Mouse (Mus musculus): ENCODE results near the gene Igf2bp3. TPM values are rescaled to one million over a fixed set of nuclear protein-coding genes. Genes with fewer than 3 reads are reported as not detected.

The Igf2bp3 gene
- polyA plus RNA-seq, 1 experiment from 2014 or later, result 40.7 TPM

GRCm38 (mm10) chr6:49118446-49118845 lies 96.3 kb downstream of the Igf2bp3 start:
- H3K36me3 ChIP-seq (ENCODE audit: control insufficient read depth, insufficient read depth, low read length), result 0 out of 2 replicates have a peak, but pooled peaks cover 2% of the 10 kb centered on the region
- no peak for TF ChIP-seq EP300 (optimal IDR thresholded peaks at IDR 0.05)
- no peak for TF ChIP-seq CTCF (IDR thresholded peaks at IDR 0.05; ENCODE audit: low read depth)
- H3K9ac ChIP-seq (ENCODE audit: low read length), result no peak overlapping the region
- H3K27ac ChIP-seq (replicated peaks), result no peak overlapping the region
- H3K9me3 ChIP-seq (ENCODE audit: control insufficient read depth, low read length), result no peaks in the 10 kb centered on the region
- no peak for ATAC-seq (ENCODE audit: low FRiP score, low TSS enrichment)
- no peaks in the 10 kb centered on the region for H3K4me1 ChIP-seq (replicated peaks; ENCODE audit: control insufficient read depth, insufficient read depth)
- H3K4me3 ChIP-seq (ENCODE audit: low read depth, low read length), result no peak overlapping the region
- WGBS, result 66% methylated on average over 8 of the region's 8 CpGs
- no peak for DNase-seq (ENCODE audit: low spot score)
- H3K27me3 ChIP-seq (ENCODE audit: control insufficient read depth, insufficient read depth, low read length), result no peaks in the 10 kb centered on the region
- H3K4me2 ChIP-seq (replicated peaks; ENCODE audit: low read depth), result no peak overlapping the region

- 87% methylated on average over 8 of the region's 8 CpGs for WGBS
- Histone ChIP-seq H3K27ac (replicated peaks) (no peak overlapping the region), H3K4me1 (replicated peaks; ENCODE audit: control insufficient read depth, insufficient read depth) (no peaks in the 10 kb centered on the region), H3K4me2 (replicated peaks; ENCODE audit: low read depth) (no peak overlapping the region), H3K36me3 (ENCODE audit: control insufficient read depth, insufficient read depth, low read length) (0 out of 2 replicates have a peak, but pooled peaks cover 2% of the 10 kb centered on the region), H3K9ac (ENCODE audit: low read length) (no peak overlapping the region), H3K27me3 (ENCODE audit: control insufficient read depth, insufficient read depth, low read length) (no peaks in the 10 kb centered on the region), H3K4me3 (ENCODE audit: low read depth, low read length) (no peak overlapping the region), H3K9me3 (ENCODE audit: control insufficient read depth, low read length) (no peaks in the 10 kb centered on the region)
- ATAC-seq (ENCODE audit: low FRiP score, low TSS enrichment), result no peak
- DNase-seq (ENCODE audit: low spot score), result no peak
- TF ChIP-seq CTCF (IDR thresholded peaks at IDR 0.05; ENCODE audit: low read depth), result no peak
- TF ChIP-seq EP300 (optimal IDR thresholded peaks at IDR 0.05), result no peak
Measured at GRCm38 (mm10) chr6:49116241-49116640, 98.5 kb downstream of the Igf2bp3 start.

DNA sequence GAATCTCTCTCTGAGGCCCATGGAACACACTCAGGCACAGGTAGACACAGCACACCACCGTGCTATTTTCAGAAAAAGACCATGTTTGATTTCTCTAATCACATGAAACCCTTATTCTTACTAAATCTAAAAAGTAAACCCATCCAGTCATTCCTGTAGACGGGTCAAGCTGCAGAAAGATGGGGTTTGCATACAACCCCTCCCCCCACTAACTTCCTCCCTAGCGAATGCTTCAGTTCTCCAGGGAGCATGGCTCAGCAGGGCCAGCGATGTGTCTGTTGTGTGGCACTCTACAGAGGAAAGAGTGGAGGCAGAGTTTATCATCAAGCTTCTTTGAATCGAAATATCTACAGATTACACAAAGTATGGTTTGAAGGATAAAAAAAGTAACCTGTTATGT lies 99.2 kb downstream of the Igf2bp3 start:
- H3K27ac ChIP-seq (replicated peaks), result no peak overlapping the region
- H3K4me2 ChIP-seq (replicated peaks; ENCODE audit: low read depth), result no peak overlapping the region
- H3K9ac ChIP-seq (ENCODE audit: low read length), result no peak overlapping the region
- no peaks in the 10 kb centered on the region for H3K9me3 ChIP-seq (ENCODE audit: control insufficient read depth, low read length)
- WGBS, result 82% methylated on average over 5 of the region's 5 CpGs
- ATAC-seq (ENCODE audit: low FRiP score, low TSS enrichment) (no peak), DNase-seq (ENCODE audit: low spot score) (no peak)
- H3K4me1 ChIP-seq (replicated peaks; ENCODE audit: control insufficient read depth, insufficient read depth), result no peaks in the 10 kb centered on the region
- TF ChIP-seq CTCF (IDR thresholded peaks at IDR 0.05; ENCODE audit: low read depth) (no peak), EP300 (optimal IDR thresholded peaks at IDR 0.05) (no peak)
- H3K36me3 ChIP-seq (ENCODE audit: control insufficient read depth, insufficient read depth, low read length), result 0 out of 2 replicates have a peak, but pooled peaks cover 2% of the 10 kb centered on the region
- H3K4me3 ChIP-seq (ENCODE audit: low read depth, low read length), result no peak overlapping the region
- H3K27me3 ChIP-seq (ENCODE audit: control insufficient read depth, insufficient read depth, low read length), result no peaks in the 10 kb centered on the region

- no peaks in the 10 kb centered on the region for H3K9me3 ChIP-seq (ENCODE audit: control insufficient read depth, low read length)
Measured at GRCm38 (mm10) chr6:49114457-49114856, 100.3 kb downstream of the Igf2bp3 start.

DNA sequence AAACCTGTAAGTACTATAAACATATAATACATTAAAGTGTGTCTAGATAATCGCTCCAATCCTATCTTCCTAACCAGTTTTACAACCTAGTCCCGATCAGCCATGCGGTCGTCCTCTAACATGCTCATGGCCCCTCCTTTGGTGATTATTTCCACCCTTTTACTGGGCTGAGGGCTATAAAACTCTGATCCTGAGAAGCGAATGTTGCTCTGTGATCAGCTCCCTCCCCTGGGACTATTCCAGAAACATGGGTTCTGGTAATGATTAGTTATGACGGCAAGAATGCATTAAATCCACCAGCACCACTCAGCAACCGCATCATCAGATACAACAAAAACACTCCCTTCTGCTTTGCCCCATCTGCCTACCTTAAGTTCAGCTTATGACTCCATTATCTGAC lies 100.9 kb downstream of the Igf2bp3 start:
- DNase-seq (ENCODE audit: low spot score) (no peak), ATAC-seq (ENCODE audit: low FRiP score, low TSS enrichment) (no peak)
- TF ChIP-seq EP300 (optimal IDR thresholded peaks at IDR 0.05), result no peak
- TF ChIP-seq CTCF (IDR thresholded peaks at IDR 0.05; ENCODE audit: low read depth), result no peak
- no peaks in the 10 kb centered on the region for H3K9me3 ChIP-seq (ENCODE audit: control insufficient read depth, low read length)
- H3K27ac ChIP-seq (replicated peaks), result no peak overlapping the region
- H3K4me3 ChIP-seq (ENCODE audit: low read depth, low read length), result no peak overlapping the region
- no peak overlapping the region for H3K4me2 ChIP-seq (replicated peaks; ENCODE audit: low read depth)
- no peaks in the 10 kb centered on the region for H3K4me1 ChIP-seq (replicated peaks; ENCODE audit: control insufficient read depth, insufficient read depth)
- H3K9ac ChIP-seq (ENCODE audit: low read length), result no peak overlapping the region
- no peaks in the 10 kb centered on the region for H3K27me3 ChIP-seq (ENCODE audit: control insufficient read depth, insufficient read depth, low read length)
- WGBS, result 90% methylated on average over 7 of the region's 7 CpGs
- 0 out of 2 replicates have a peak, but pooled peaks cover 2% of the 10 kb centered on the region for H3K36me3 ChIP-seq (ENCODE audit: control insufficient read depth, insufficient read depth, low read length)

More at GRCm38 (mm10) chr6:49114457-49114856, 100.3 kb downstream of the Igf2bp3 start:
- ATAC-seq (ENCODE audit: low FRiP score, low TSS enrichment) (no peak), DNase-seq (ENCODE audit: low spot score) (no peak)
- no peak overlapping the region for H3K4me2 ChIP-seq (replicated peaks; ENCODE audit: low read depth)
- H3K4me1 ChIP-seq (replicated peaks; ENCODE audit: control insufficient read depth, insufficient read depth), result no peaks in the 10 kb centered on the region
- no peak overlapping the region for H3K27ac ChIP-seq (replicated peaks)
- no peak overlapping the region for H3K4me3 ChIP-seq (ENCODE audit: low read depth, low read length)
- TF ChIP-seq CTCF (IDR thresholded peaks at IDR 0.05; ENCODE audit: low read depth) (no peak), EP300 (optimal IDR thresholded peaks at IDR 0.05) (no peak)
- WGBS, result 85% methylated on average over 6 of the region's 6 CpGs
- 0 out of 2 replicates have a peak, but pooled peaks cover 2% of the 10 kb centered on the region for H3K36me3 ChIP-seq (ENCODE audit: control insufficient read depth, insufficient read depth, low read length)
- no peak overlapping the region for H3K9ac ChIP-seq (ENCODE audit: low read length)
- no peaks in the 10 kb centered on the region for H3K27me3 ChIP-seq (ENCODE audit: control insufficient read depth, insufficient read depth, low read length)

DNA sequence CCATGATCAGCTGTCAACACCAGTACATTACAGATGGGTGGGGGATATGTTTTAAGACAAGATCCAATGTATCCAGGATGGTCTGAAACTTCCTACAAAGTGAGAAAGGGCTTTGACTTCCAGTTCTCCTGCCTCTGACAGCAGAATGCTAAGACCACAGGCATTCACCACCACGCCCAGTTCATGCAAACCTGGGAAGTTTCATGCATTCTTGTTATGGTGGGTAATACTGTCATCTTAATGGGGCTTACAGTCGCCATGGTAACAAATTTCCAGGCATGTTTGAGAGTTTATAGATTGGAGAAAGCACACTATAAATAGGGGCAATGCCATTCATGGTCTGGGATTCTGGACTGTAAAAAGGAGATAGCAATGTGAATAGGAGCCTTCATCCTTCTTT lies 105.6 kb downstream of the Igf2bp3 start:
- H3K4me2 ChIP-seq (replicated peaks; ENCODE audit: low read depth), result no peak overlapping the region
- H3K4me1 ChIP-seq (replicated peaks; ENCODE audit: control insufficient read depth, insufficient read depth), result no peaks in the 10 kb centered on the region
- 88% methylated on average over 2 of the region's 2 CpGs for WGBS
- ATAC-seq (ENCODE audit: low FRiP score, low TSS enrichment) (no peak), DNase-seq (ENCODE audit: low spot score) (no peak)
- H3K27ac ChIP-seq (replicated peaks), result no peak overlapping the region
- no peak overlapping the region for H3K9ac ChIP-seq (ENCODE audit: low read length)
- H3K27me3 ChIP-seq (ENCODE audit: control insufficient read depth, insufficient read depth, low read length), result no peaks in the 10 kb centered on the region
- no peaks in the 10 kb centered on the region for H3K9me3 ChIP-seq (ENCODE audit: control insufficient read depth, low read length)
- H3K36me3 ChIP-seq (ENCODE audit: control insufficient read depth, insufficient read depth, low read length), result peaks cover 11% of the 10 kb centered on the region; the same call in 1 of the 2 replicates
- no peak overlapping the region for H3K4me3 ChIP-seq (ENCODE audit: low read depth, low read length)
- TF ChIP-seq CTCF (IDR thresholded peaks at IDR 0.05; ENCODE audit: low read depth) (no peak), EP300 (optimal IDR thresholded peaks at IDR 0.05) (no peak)
